Mouse (Mus musculus) heart, embryonic 16.5 days (tissue): Measurements from ENCODE around the gene Ccer2. TPM values are rescaled to one million over a fixed set of nuclear protein-coding genes. Genes with fewer than 3 reads are reported as not detected.

ENCODE experiments used
- ATAC-seq: fragments of 200-750 bp; cut with Nextera tagmentation; replicated peaks from 2 replicates; pipeline ENCODE4 v1.8.0; 2017; ENCODE audit warnings: moderate number of reproducible peaks; ENCODE audit not compliant: insufficient read depth, low FRiP score; ENCODE audit errors: extremely low read depth
- H3K27ac ChIP-seq: fragments of 300-500 bp; sonication (generic); 2 replicates; pipeline ENCODE4 v1.5.1; 2014; ENCODE audit warnings: mild to moderate bottlenecking, low read length, control low read depth, moderate library complexity
- H3K27me3 ChIP-seq: fragments of 300-500 bp; sonication (generic); 2 replicates; pipeline ENCODE4 v1.6.1; 2014; ENCODE audit warnings: low read length, mixed read lengths; ENCODE audit not compliant: control insufficient read depth, insufficient read depth
- H3K36me3 ChIP-seq: fragments of 300-500 bp; sonication (generic); 2 replicates; pipeline ENCODE4 v1.6.1; 2014; ENCODE audit not compliant: control insufficient read depth, insufficient read depth
- H3K4me1 ChIP-seq: fragments of 300-500 bp; sonication (generic); 2 replicates; pipeline ENCODE4 v1.6.1; 2014; ENCODE audit warnings: low read length, mixed read lengths; ENCODE audit not compliant: control insufficient read depth, insufficient read depth
- H3K4me2 ChIP-seq: fragments of 300-500 bp; sonication (generic); 2 replicates; pipeline ENCODE4 v1.6.1; 2014; ENCODE audit warnings: low read depth, mild to moderate bottlenecking, control low read depth, low read length
- H3K4me3 ChIP-seq: fragments of 300-500 bp; sonication (generic); 2 replicates; pipeline ENCODE4 v1.5.1; 2014; ENCODE audit warnings: mild to moderate bottlenecking, control low read depth, low read length
- H3K9ac ChIP-seq: fragments of 300-500 bp; sonication (generic); 2 replicates; pipeline ENCODE4 v1.6.1; 2014; ENCODE audit warnings: low read length, control low read depth
- H3K9me3 ChIP-seq: fragments of 300-500 bp; sonication (generic); replicated peaks from 2 replicates; pipeline ENCODE4 v1.6.1; 2016; ENCODE audit warnings: low read length; ENCODE audit not compliant: control insufficient read depth
- WGBS: fragments of 180-500 bp; shearing (Covaris S2); extraction: QIAGEN DNeasy Blood & Tissue Kit; methylation state at CpG from one replicate; pipeline ENCODE4 v1.1.7; 2014; 5-methylcytosine and 5-hydroxymethylcytosine counted together
- polyA plus RNA-seq: library from polyadenylated mRNA; unstranded; fragments of >200 nt; fragmentation: Nextera tagmentation; extraction: Ambion mirVana; gene quantifications from 2 replicates; pipeline ENCODE4 v1.2.1, GENCODE M21; 2015

The Ccer2 gene
- polyA plus RNA-seq, 1 experiment from 2014 or later, result not detected

DNA sequence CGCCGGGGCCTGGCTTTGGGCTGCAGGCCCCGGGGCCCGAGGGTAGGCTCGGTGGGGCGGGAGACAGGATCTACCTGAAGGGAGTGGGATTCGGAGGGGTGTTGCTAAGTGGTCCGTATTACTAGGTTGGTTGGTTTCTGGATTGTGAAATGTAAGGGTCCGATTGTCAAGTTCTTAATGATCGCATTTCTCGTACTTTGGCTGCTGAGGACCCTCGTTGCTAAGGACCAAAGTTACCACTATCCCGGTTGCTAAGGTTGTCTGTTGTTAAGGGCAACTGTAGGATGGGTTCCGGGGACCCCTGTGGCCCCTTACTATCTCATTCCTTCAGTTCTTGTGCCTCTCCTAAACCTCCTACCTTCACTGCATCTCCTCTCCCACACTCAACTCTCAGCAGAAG, 10.9 kb downstream of the Ccer2 start:
- 0 out of 2 replicates have a peak overlapping the region, but pooled peaks have one; percentile 25 for H3K27ac ChIP-seq
- 5% methylated on average over 14 of the region's 14 CpGs for WGBS
- no peak for ATAC-seq

GRCm38 (mm10) chr7:28767462-28767965, 11.5 kb downstream of the Ccer2 start, which contains the start of gene Nfkbib:
TSS of gene Nfkbib (minus strand) at chr7:28767512.
- peak within 1 kb of the TSS; percentile 90 for H3K4me3 ChIP-seq
- peak within 1 kb of the TSS; percentile 89 for H3K4me2 ChIP-seq
- 67% methylated on average over 7 of the region's 7 CpGs for WGBS
- H3K36me3 ChIP-seq, result 0 out of 2 replicates have a peak, but pooled peaks cover 4% of the 10 kb centered on the region
- H3K4me1 ChIP-seq, result peaks cover 15% of the 10 kb centered on the region
- H3K27ac ChIP-seq, result peak within 1 kb of the TSS; percentile 25; the same call in 1 of the 2 replicates
- H3K9me3 ChIP-seq, result no peaks in the 10 kb centered on the region
- H3K9ac ChIP-seq, result peak within 1 kb of the TSS; percentile 87
- H3K27me3 ChIP-seq, result no peaks in the 10 kb centered on the region
- no peak for ATAC-seq

More for the DNA sequence above, 10.9 kb downstream of the Ccer2 start:
- H3K27me3 ChIP-seq, result no peaks in the 10 kb centered on the region
- H3K4me3 ChIP-seq, result peak overlapping the region; percentile 90
- H3K9me3 ChIP-seq, result no peaks in the 10 kb centered on the region
- H3K9ac ChIP-seq, result peak overlapping the region; percentile 87
- H3K4me2 ChIP-seq, result peak overlapping the region; percentile 66
- H3K36me3 ChIP-seq, result peaks cover 4% of the 10 kb centered on the region; the same call in 1 of the 2 replicates
- H3K4me1 ChIP-seq, result peaks cover 15% of the 10 kb centered on the region

DNA sequence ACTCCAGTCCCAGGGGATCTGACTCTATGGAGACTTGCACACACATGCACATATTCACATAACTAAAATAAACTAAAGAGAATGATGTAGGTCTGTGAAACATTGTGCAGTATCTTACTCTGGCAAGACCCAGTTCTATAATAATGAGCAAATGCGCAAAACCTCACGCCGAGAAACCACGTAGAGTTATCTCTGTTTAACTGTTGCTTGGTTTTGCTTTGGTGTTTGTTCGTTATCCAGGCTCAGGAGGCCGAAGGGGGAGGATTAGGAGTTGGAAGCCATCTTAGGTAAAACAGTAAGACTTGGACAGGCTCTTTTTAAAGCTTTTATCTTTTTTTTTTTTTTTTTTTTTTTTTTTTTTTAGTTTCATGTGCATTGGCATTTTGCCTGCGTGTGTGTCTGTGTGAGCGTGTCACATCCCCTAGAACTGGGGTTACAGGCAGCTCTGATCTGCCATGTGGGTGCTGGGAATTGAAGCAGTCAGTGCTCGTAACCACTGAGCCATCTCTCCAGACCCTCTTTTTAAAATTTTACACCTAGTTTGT, 13.5 kb downstream of the Ccer2 start:
- no peaks in the 10 kb centered on the region for H3K9me3 ChIP-seq
- peaks cover 15% of the 10 kb centered on the region for H3K4me1 ChIP-seq
- no peak overlapping the region for H3K27ac ChIP-seq
- H3K4me2 ChIP-seq, result no peak overlapping the region
- no peak overlapping the region for H3K9ac ChIP-seq
- 87% methylated on average over 9 of the region's 9 CpGs for WGBS
- no peak overlapping the region for H3K4me3 ChIP-seq
- no peak for ATAC-seq
- no peaks in the 10 kb centered on the region for H3K27me3 ChIP-seq
- H3K36me3 ChIP-seq, result no peaks in the 10 kb centered on the region

- no peak overlapping the region for H3K27ac ChIP-seq
- peaks cover 12% of the 10 kb centered on the region for H3K4me1 ChIP-seq
- WGBS, result 66% methylated on average over 3 of the region's 3 CpGs
- H3K9ac ChIP-seq, result no peak overlapping the region
- no peaks in the 10 kb centered on the region for H3K27me3 ChIP-seq
- H3K36me3 ChIP-seq, result no peaks in the 10 kb centered on the region
- no peak for ATAC-seq
- H3K4me3 ChIP-seq, result no peak overlapping the region
- H3K9me3 ChIP-seq, result no peaks in the 10 kb centered on the region
- no peak overlapping the region for H3K4me2 ChIP-seq
Measured at GRCm38 (mm10) chr7:28770309-28770708, 14.3 kb downstream of the Ccer2 start.

DNA sequence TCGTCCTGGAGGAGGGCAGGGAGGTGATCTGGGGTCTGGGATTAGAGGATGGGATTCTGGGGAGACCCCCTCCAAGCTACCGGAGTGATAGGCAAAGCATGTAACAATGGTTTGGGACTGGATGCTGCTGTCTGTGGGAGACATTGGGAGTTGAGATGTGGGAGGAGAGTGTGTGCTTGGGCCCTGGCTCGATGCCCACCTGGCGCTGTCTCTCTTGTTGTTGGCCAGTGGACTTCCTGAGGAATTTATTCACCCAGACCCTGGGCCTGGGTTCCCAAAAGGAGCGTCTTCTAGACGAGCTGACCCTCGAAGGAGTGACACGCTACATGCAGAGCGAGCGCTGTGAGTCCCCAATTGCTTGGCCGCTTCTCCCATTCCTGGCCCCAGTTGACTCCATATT, 15.9 kb downstream of the Ccer2 start:
- no peak overlapping the region for H3K27ac ChIP-seq
- peaks cover 5% of the 10 kb centered on the region; the same call in 1 of the 2 replicates for H3K4me1 ChIP-seq
- H3K9me3 ChIP-seq, result no peaks in the 10 kb centered on the region
- H3K36me3 ChIP-seq, result no peaks in the 10 kb centered on the region; the same call in 1 of the 2 replicates
- no peak overlapping the region for H3K4me3 ChIP-seq
- no peak overlapping the region for H3K4me2 ChIP-seq
- H3K9ac ChIP-seq, result no peak overlapping the region
- no peaks in the 10 kb centered on the region for H3K27me3 ChIP-seq
- no peak for ATAC-seq
- 85% methylated on average over 11 of the region's 11 CpGs for WGBS

DNA sequence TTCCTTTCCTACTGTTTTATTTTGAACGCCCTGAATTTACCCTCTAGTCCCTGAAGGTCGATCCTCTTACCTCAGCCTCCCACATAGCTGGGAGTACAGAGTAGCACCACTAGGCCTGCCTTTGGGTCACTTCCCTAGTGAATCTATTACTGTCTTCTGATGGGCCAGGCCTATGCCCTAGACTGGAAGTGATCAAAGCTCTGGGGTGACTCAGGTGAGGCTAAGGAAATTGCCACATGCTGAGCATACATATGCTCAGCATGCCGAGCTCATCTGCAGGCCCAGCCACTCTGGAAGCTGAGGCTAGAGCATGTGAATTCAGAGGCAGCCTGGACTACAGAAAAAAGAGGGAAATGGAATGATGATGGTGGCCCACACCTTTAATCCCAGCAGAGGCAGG, 17.2 kb downstream of the Ccer2 start:
- ATAC-seq, result no peak
- H3K4me2 ChIP-seq, result no peak overlapping the region
- no peaks in the 10 kb centered on the region for H3K9me3 ChIP-seq
- H3K4me3 ChIP-seq, result no peak overlapping the region
- H3K36me3 ChIP-seq, result peaks cover 3% of the 10 kb centered on the region; the same call in 1 of the 2 replicates
- no peak overlapping the region for H3K9ac ChIP-seq
- H3K4me1 ChIP-seq, result no peaks in the 10 kb centered on the region
- no peaks in the 10 kb centered on the region for H3K27me3 ChIP-seq
- WGBS, result 62% methylated on average over 3 of the region's 3 CpGs
- no peak overlapping the region for H3K27ac ChIP-seq

- Histone ChIP-seq H3K27me3 (no peaks in the 10 kb centered on the region), H3K4me3 (no peak overlapping the region), H3K9ac (no peak overlapping the region), H3K27ac (no peak overlapping the region), H3K4me2 (no peak overlapping the region), H3K9me3 (no peaks in the 10 kb centered on the region), H3K4me1 (no peaks in the 10 kb centered on the region), H3K36me3 (peaks cover 3% of the 10 kb centered on the region; the same call in 1 of the 2 replicates)
- WGBS, result 80% methylated on average over 12 of the region's 12 CpGs
- ATAC-seq, result no peak
Measured at GRCm38 (mm10) chr7:28774164-28774563, 18.2 kb downstream of the Ccer2 start.

DNA sequence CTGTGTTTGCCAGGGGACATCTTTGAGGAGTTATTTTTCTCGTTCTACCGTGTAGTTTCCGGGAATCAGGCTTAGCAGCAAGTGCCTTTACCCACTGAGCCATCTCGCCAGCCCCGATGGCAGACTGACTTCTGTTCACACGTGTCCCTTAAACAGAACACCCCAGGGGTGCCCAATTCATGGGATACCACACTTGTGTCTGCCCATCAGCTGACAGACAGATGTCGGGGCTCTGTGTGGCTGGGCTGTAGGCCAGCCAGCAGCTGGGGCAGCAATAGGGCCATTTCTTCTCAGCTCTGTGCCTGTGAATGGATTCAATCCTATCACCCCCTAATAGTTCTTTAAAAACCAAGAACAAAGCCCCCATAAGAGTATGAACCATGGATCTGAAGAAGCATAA, 19.2 kb downstream of the Ccer2 start:
- 91% methylated on average over 7 of the region's 7 CpGs for WGBS
- Histone ChIP-seq H3K4me3 (no peak overlapping the region), H3K36me3 (peaks cover 3% of the 10 kb centered on the region; the same call in 1 of the 2 replicates), H3K9ac (no peak overlapping the region), H3K27ac (no peak overlapping the region), H3K9me3 (no peaks in the 10 kb centered on the region), H3K4me1 (peaks cover under 1% of the 10 kb centered on the region), H3K27me3 (no peaks in the 10 kb centered on the region), H3K4me2 (no peak overlapping the region)
- no peak for ATAC-seq

DNA sequence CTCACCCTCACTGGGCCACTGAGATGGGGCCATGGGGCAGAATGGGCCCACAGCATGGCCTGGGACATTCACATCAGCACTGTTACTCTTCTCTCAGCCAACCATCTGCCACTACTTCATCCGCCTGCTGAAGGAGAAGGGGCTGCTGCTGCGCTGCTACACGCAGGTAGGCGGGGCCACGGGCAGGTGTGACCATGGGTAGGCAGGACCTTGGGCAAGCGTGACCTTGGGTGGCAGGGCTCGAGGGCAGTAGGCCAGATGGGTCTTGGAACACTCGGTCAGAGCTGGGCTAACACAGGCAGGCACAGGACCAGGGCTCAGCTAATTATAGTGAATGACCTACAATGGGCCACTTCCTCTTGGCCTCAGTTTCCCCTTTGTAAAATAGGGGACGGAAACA, 22.9 kb downstream of the Ccer2 start:
- no peaks in the 10 kb centered on the region for H3K9me3 ChIP-seq
- H3K36me3 ChIP-seq, result peaks cover 3% of the 10 kb centered on the region; the same call in 1 of the 2 replicates
- H3K27ac ChIP-seq, result no peak overlapping the region
- no peak overlapping the region for H3K9ac ChIP-seq
- H3K4me2 ChIP-seq, result no peak overlapping the region
- peaks cover 7% of the 10 kb centered on the region for H3K4me1 ChIP-seq
- H3K4me3 ChIP-seq, result no peak overlapping the region
- ATAC-seq, result no peak
- 82% methylated on average over 9 of the region's 9 CpGs for WGBS
- H3K27me3 ChIP-seq, result no peaks in the 10 kb centered on the region
